Mouse (Mus musculus): ENCODE measurements around the gene Ston2. TPM values are rescaled to one million over a fixed set of nuclear protein-coding genes. Genes with fewer than 3 reads are reported as not detected.
A peak's percentile ranks its signal among the peaks of the same experiment; 100 is the strongest.

Gene Ston2
- 1 to 10 TPM in 1 of 3 experiments, under 1 TPM in 2; 0.69 to 2.0 (median 0.82) TPM for polyA plus RNA-seq (2017; shearing (Covaris generic))

- ATAC-seq: no peak
Measured at GRCm38 (mm10) chr12:91787959-91788437, at the start of gene Ston2. Gene Ston2, minus strand, starts transcription at chr12:91788387.

- ATAC-seq: no peak
Measured at GRCm38 (mm10) chr12:91837401-91838065, 49.3 kb upstream of the Ston2 start.

GRCm38 (mm10) chr12:91833939-91834333 is 45.7 kb upstream of the Ston2 start:
- no peak for ATAC-seq

- ATAC-seq: no peak
Measured at GRCm38 (mm10) chr12:91833237-91833938, 45.2 kb upstream of the Ston2 start.

GRCm38 (mm10) chr12:91831410-91831809 is 43.2 kb upstream of the Ston2 start:
- ATAC-seq: no peak

GRCm38 (mm10) chr12:91820461-91820860 is 32.3 kb upstream of the Ston2 start:
- no peak for ATAC-seq

- no peak for ATAC-seq
Measured at GRCm38 (mm10) chr12:91818726-91819125, 30.5 kb upstream of the Ston2 start.

GRCm38 (mm10) chr12:91815990-91816389 is 27.8 kb upstream of the Ston2 start:
- peak; percentile 75 for ATAC-seq

- no peak for ATAC-seq
Measured at GRCm38 (mm10) chr12:91815552-91815951, 27.4 kb upstream of the Ston2 start.

- no peak for ATAC-seq
Measured at GRCm38 (mm10) chr12:91808911-91809310, 20.7 kb upstream of the Ston2 start.

GRCm38 (mm10) chr12:91807761-91808160 is 19.6 kb upstream of the Ston2 start:
- no peak for ATAC-seq

GRCm38 (mm10) chr12:91807095-91807494 is 18.9 kb upstream of the Ston2 start:
- ATAC-seq: no peak

- ATAC-seq: no peak
Measured at GRCm38 (mm10) chr12:91804262-91804661, 16.1 kb upstream of the Ston2 start.

- peak; percentile 12 for ATAC-seq
Measured at GRCm38 (mm10) chr12:91803207-91803932, 15.2 kb upstream of the Ston2 start.

GRCm38 (mm10) chr12:91802586-91803206 is 14.5 kb upstream of the Ston2 start:
- ATAC-seq: peak; percentile 33

- no peak for ATAC-seq
Measured at GRCm38 (mm10) chr12:91800861-91801385, 12.7 kb upstream of the Ston2 start.

- ATAC-seq: no peak
Measured at GRCm38 (mm10) chr12:91799821-91800335, 11.7 kb upstream of the Ston2 start.

GRCm38 (mm10) chr12:91799379-91799773 is 11.2 kb upstream of the Ston2 start:
- no peak for ATAC-seq

- ATAC-seq: peak; percentile 44
Measured at GRCm38 (mm10) chr12:91798720-91799378, 10.7 kb upstream of the Ston2 start.

- no peak for ATAC-seq
Measured at GRCm38 (mm10) chr12:91796774-91797173, 8.6 kb upstream of the Ston2 start.

- no peak for ATAC-seq
Measured at GRCm38 (mm10) chr12:91793266-91793665, 5.1 kb upstream of the Ston2 start.

GRCm38 (mm10) chr12:91791822-91792221 is 3.6 kb upstream of the Ston2 start:
- ATAC-seq: no peak

All from inflammation-experienced regulatory T-cells, adult 6 months (primary cell).